Mouse (Mus musculus) embryo, embryonic 9.5 days (tissue): ENCODE measurements around the gene Fam151b.

Experiments
- DNase-seq: peaks from one replicate; pipeline ENCODE4 v3.0.0-alpha.2; 2017; ENCODE audit errors: extremely low spot score

Gene Fam151b

DNA sequence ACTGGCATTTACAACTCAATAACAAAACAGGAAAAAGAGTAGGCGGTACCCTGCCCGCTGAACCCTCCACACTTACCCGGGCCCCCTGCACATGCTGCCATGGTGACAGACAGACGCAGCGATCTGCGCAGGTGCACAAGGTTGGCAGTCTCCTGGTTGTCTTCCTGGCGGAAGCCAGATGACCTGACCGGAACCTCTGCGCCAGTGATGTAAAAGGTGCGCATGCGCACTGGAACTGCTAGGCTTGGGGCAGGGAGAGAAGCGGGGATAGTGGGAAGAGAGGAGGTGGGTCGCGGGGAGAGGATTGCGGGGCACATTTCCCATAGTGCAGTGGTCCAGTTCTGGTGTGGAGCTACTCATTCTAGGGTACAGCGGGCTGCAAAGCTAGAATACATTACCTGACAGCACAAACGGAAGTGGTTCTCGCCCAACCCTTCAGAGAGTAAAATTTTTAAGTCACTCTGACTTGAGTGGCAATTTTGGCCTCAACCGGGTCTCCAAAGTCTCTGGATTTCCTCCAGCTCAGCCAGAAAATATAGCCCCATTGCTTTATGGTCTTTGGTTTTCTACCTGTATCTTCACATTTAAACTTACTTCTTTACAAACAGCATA is at the start of gene Fam151b:
Gene Fam151b, minus strand, starts transcription at position 164 of the 612 bp plus-strand sequence.
- DNase-seq: peak; percentile 91

DNA sequence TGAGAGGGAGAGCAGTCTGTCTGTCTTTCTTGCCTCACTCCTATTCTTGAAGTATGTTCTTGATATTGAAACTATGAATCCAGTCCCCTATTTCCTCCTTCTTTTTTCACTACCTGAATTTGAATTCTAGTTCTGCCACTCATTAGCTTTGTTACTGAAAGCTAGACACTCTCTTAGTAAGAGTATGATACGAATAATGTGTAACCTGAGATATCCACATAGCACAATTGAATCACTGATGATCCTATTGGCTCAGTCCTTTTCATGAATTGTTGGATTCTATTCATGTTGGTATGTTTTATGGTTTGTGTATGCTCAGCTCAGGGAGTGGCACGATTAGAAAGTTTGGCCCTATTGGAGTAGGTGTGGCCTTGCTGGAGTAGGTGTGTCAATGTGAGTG is 48.4 kb upstream of the Fam151b start:
- DNase-seq: no peak

DNA sequence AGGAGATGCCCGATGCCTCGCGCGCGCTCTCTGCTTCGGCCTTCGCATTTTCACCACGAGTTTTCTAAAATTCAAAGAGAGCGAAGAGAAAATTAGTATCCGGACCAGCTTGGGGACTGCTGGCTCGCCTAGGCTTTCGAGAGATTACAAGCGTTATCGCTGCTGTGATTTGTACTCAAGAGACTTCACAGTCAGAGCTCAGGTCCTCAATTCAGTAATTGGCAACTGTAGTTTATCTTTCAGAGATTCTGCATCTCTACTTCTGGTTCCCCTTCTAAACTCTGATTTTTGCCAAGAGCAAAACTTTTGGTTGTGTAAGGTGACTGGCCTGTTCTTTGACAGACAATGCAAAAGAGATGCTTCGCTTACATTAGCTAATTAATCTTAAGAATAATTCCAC is 47.4 kb upstream of the Fam151b start:
- no peak for DNase-seq

DNA sequence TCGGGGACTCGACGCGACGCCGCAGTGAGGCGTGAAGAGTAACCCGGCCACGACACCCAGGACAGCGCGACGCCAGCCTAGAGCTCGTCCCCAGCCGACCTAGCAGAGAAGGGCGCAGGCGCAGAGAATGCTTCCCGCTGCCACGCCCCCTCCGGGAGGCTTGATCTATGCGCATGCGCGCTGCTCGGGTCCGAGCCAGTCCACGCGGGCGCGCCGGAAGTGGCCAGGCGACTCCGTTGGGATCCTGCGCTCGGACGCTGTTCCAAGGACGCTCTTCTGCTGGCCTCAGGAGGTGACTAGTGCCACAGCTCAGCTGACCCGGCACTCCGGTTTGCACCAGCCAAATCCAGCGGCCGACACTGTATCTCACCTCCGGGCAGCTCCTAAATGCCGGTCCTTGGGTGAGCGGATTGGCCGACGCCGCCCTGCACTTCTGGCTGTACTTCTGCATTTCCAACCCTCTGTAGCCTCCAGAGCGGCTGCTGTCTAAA is 47.0 kb upstream of the Fam151b start, which contains the start of gene Zfyve16:
Gene Zfyve16, minus strand, starts transcription at position 148 of the 491 bp plus-strand sequence.
- peak; percentile 98 for DNase-seq

DNA sequence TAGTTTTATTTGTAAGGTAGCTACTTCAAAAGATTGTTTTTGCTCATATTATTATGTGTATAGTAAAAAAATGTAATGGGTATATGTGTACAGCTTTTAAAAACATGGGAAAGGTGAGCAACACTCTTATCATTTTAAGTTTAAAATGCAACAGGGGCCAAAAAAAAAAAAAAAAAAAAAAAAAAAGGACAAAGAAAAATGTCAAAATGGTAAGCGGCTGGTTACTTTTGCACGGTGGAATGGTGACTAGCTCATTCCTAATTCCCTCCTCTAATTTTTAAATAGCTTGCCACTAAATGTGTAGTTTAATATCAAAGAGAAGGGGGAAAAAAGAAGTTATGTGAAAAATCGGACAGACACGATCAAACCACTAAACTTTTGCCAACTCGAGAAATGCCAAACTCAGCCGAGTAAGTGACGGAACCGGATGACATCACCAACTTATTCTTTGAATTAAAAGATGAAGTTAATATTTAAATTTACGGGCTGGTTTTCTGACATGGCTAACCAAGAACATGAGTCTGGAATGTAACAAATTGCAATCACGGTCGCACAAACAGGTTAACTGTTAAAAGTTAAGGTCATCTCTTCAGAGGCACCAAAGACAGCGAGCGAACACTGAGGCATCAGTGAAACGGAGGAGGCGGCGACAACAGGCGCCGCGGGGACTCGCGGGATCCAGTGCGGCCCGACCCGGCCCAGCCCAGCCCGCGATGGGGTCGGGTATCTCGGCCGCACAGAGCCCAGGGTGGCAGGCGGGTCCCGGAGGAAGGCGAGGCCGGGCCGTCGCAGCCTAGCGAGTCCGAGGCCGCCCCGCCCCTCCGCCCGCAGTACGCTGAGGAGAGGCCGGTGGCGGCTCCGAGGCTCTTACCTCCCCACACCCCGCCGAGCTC is 46.3 kb upstream of the Fam151b start:
- no peak for DNase-seq

DNA sequence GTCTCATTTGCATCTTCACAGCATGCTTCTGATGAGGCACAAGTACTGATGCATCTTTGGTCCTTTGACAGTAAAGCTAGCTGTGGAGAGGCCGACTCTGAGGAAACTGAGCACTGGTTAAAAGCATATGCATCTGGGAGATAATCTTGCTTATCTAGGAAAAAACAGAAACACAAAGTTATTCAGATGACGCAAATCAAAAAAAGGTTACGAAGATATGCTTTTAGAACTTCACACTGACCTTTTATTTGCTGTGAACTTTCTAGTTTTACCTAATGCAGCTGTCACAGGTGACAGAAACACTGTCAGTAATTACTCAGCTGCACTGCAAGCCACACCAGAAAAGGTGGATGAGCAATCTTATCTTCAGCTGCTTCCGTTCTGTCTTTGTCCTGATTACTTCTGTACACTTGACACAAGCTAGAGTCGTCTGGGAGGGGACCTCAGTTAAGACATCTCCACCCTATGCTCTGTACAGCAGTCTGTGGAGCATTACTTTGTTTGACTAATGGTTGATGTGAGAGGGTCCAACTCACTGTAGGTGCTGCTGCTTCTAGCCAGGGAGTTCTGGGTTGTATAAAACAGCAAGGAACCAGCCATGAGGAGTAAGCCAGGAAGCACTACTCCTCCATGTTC is 39.5 kb upstream of the Fam151b start:
- no peak for DNase-seq

DNA sequence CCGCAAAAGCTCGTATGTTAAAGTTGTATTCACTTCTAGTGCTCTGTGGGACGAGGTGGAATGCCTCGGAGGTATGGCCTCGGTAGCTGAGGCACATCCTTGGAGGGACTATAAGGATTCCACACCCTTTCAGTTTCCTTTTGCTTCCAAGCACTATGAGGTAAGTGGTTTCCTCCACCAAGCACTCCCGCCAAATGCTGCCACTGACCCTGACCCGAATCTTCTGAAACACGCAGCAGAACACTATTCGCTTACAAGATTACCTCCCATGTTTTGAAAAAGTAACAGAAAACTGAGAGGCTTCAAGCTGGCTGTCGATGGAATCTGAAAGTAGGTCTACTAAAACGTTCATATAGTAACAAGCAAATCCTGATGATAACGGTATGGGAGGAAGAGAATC is 21.1 kb upstream of the Fam151b start:
- DNase-seq: no peak

DNA sequence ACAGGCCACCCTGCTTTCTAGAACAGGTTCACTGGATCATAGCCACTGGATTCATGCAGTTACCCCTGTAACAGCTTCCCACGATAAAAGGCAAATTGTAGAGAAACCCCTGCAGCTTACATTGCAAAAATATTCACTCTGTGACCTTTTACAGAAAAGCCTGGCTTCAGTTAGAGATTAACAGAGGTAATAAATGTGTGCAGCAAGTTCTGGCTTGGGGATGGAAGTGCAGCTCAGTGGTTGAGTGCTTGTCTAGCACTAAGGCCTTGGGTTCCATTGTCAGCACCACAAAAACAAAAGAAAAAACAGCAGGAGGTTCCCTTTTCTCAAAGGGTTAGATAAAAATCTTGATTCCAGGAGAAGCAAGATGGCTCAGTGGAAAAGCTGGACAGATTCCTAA is 8.1 kb upstream of the Fam151b start:
- DNase-seq: no peak

DNA sequence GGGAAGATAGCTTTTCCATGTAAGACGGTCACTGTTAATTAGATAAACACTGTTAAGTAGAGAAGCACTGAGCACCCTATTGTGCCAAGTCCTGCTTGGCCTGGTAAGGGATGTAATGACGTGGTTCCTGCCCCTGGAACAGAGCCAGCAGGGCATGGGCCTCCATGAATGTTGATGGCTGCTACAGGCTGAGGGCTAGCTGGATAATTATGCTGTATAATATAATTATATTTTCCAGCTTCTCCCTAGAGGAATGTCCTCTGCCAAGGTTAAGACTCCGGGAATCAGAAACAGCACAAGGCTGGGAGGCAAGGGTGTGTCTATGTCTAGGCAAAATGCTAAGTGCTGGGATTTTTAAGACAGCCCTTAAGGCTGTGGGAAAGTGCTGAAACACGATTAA is 7.0 kb upstream of the Fam151b start:
- no peak for DNase-seq

DNA sequence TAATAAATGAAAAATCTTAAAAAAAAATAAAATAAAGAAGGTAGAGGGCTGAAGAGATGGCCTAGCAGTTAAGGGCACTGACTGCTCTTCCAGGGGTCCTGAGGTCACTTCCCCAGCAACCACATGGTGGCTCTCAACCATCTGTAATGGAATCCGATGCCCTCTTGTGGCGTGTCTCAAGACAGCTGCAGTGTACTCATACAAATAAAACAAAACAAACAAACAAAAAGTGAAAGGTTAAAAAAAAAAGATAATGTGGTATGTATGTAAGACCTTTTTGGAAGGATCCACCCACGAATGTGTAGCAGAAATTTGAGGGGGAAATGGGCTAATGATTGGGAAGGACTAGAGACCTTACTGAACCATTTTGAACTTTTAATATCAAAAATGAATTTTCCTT is 467 bp downstream of the Fam151b start:
- DNase-seq: peak; percentile 64

DNA sequence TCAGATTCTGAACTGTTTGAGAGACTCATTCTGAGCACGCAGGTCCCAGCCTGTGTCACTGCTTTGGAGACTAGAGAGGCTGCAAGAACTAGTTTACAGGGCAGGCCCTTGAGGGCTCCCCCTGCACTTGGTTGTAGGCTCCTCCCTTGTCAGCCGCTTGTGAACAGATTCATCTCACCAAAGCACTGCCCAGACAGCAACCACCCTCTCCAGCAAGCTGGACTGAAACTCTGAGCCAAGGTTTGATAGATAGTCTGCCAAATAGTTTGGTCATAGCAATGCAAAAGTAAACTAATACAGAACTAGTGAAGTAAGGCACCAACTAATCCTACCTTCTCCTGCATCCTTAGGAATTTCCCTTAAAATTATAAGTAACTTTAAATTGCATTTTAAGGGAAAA is 13.7 kb downstream of the Fam151b start:
- no peak for DNase-seq

DNA sequence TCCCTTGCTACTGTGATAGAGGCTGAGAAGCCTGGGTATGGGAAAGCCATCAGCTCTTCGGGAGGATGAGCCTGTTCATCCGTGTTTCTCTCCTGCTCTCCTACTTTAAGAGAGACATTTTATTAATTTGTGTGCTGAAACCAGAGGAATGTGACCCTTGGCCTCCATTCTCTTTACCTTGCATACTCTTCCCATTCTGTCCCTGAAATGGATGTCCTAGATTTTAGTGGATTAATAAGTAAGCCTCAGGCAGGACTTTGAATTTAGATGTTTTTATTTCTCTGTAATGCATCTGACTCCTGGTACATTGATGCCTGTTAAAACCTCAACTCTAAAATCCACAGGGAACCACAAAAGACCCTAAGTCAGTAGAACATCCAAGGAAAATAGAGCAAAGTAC is 14.4 kb downstream of the Fam151b start:
- no peak for DNase-seq

DNA sequence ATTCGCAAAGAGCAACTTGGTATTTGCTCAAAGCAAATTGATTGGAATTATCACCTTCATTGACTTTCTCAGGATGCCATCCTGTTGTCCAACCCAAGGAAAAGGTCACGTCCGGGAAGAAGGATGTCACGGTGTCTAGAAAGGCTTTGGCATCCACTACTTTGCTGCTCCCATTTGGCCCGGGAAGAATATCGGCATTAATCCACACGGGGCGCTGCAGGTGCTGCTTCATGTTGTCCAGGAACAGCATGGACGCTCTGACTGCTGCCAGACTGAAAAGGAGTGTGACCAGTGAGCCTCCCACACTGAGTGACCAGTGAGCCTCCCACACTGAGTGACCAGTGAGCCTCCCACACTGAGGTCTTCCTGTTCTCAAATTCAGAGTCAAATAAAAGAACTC is 15.9 kb downstream of the Fam151b start:
- no peak for DNase-seq

DNA sequence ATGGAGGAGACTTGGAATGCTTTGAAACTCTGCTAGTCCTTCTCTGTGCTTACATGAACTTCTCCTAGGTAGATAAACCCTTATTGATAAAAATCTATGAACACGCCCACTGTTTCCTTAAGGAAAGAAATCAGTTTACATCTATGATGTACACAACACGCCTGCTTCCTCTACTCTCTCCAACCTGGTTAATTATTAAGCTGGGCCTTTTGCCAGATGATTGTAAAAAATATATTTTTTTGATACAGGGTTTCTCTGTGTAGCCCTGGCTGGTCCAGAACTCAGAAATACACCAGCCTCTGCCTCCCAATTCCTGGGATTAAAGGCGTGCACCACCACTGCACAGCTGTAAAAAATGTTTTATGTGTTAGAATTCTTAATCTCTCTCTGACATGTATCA is 19.1 kb downstream of the Fam151b start:
- no peak for DNase-seq

DNA sequence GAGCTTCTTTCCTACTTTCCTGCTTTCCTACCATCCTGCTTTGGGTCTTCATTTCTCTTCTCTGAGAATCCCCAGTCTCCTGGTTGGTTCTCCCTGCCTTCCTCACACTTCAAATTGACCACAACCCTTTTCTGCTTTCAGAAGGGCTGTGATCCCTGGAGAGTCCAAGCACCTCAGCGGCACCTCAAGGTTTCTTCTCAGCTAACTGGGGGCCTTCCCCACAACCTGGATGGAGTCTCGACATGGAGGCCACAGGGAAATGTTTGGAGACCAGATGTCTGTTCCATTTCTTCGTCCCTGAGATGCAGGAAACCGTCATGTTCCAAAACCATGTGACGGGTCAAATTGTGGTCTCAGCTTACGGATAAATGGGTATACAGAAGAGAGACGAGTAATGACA is 36.9 kb downstream of the Fam151b start:
- DNase-seq: no peak

DNA sequence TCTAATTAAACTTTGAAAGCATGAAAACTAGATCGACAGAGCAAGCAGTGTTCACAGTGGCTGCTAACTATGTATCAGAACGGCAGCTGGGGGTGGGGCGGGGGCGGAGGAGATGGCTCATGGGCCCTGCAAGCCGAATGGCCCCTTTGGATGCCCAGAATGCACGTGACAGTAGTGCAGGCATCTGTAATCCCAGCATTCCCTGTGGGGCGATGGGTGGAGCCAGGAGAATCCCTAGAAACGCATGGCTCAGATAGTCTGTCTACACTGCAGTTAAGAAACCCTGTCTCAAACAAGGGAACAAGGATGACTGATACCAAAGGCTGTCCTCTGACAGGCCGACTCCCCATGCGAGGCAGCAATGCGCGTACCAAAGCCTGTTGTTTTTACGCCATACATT is 43.5 kb downstream of the Fam151b start:
- no peak for DNase-seq

DNA sequence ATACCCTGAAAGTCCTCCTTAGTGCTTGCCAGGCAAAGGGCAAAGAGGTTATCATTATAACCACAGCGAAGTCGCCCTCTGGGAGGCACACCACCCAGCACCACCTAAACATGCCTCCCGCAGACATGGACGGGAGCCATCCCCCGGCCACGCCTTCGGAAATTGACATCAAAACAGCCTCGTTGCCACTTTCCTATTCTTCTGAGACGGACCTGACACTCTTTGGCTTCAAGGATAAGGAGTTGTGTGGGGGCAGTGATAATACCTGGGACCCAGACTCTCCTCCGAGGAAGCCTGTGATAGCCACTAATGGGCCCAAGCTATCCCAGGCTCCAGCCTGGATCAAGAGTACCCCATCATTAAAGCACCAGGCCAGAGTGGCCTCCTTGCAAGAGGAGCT is 45.2 kb downstream of the Fam151b start:
- DNase-seq: no peak

DNA sequence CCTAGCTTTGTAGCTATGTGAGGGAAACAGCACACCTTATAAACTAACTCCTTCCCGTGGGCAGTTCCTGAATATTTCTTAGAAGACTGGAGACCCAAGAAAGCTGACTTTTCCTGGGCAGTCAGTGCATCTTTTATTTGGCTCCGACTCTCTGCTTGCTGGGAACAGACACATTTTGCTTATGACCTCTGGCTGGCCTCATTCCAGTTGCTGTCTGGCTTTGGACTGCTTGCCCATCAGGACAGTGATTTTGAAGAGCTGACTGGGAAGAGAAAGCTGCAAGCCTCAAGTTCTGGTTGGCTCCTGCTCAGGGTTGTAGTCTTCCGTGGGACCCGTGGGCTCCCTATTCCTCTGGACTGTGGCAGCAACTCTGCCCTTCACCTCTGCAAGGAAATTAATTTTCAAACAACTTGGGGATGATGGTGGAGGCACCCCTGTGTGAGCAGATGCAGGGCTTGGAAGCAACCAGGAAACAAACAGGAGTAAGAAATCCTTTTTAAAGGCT is 56.4 kb downstream of the Fam151b start:
- no peak for DNase-seq

DNA sequence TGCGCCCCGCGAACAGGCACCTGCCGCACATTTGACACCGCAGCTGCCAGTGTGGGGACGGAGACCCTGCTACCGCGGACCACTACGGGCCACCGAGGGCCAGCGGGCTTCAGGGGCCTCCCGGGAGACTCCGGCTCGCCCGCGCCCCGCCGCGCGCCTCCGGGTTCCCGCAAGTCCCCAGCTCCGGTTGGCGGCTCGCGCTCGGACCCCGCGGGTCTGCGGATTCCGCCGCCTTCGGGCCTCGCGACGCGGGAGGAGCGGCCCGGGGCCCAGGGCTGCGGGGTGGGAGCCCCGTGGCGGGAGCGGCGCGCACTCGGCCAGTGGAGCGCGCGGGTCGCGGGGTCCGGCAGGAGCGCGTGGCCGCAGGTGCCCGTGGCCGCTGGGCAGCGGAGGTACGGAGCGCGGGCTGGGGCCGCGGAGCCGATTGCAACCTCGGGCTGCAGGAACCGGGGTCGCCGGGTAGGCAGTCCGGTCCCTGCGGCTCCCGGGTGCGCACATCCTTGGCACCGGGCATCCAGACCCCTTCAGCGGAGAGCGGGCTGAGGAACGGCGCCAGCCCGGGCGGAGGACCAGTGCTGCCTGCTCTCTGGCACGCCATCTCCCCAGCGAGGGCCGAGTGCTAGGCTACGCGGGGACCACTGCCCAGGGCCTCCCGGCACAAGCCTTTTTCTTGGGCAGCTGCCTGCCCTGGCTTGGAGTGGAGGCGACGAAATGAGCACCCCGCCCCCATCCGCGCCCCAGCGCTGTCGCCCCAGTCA is 57.3 kb downstream of the Fam151b start:
- DNase-seq: peak; percentile 42

DNA sequence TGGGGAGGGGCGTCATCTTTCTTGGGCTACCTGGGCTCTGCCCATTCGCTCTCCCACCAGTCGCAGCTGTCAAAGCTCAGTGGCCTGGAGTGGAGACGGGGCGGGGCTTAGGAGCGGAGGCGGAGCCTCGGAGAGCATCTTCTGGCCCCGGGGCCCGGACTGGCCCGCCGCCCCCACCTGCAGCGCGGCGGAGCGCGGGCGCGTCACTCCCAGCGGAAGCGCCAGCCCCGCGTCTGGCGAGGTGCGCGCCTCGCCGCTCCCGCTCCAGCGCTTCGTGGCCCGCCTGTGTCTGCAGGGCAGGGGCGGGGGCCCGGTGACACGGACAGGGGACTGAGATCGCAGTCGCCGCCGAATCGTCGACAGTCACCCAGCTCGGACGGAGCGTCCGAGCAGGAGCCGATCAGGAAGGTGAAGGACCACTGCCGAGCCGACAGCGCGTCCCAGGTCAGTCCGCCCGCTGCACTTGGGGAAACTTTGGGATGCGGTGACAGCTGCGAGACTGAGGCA is 58.0 kb downstream of the Fam151b start, which contains the start of gene Ankrd34b:
Gene Ankrd34b, plus strand, starts transcription at position 139 of the 507 bp plus-strand sequence.
- DNase-seq: peak; percentile 75

DNA sequence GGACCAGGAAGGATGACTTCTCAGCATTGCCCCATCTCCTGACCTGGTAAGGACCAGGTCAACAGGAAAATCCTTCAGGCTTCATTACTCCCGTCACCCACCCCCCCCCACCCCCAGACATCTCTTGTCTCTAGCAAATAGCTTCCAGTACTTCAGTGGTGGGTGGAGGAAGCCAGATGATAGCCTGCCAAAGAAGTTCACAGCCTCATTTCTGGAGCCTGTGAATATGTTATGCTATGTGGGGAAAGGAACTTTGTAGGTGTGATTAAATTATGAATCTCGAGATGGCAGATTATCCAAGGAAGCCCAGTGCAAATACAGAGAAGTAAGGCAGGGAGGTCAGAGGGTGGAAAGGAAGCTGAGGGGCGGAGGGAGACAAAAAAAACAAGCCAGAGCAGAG is 60.1 kb downstream of the Fam151b start:
- no peak for DNase-seq
